Mouse (Mus musculus) right cerebral cortex, postnatal 10 days (tissue): ENCODE measurements around the gene Gdf3.
"Not testable (repeated sequence)": the region's sequence is repeated elsewhere in the genome, so short reads cannot be mapped to it uniquely, and the experiment has no call there.

Experiments used
- DNase-seq, 2 experiments: peaks; one replicate each; pipeline ENCODE4 v3.0.0; 2021; ENCODE audit warnings: low spot score in 2 of 2

Gene Gdf3

GRCm38 (mm10) chr6:122609771-122610170, at the start of gene Gdf3:
Gene Gdf3, minus strand, starts transcription at chr6:122610087.
- DNase-seq: no peak

GRCm38 (mm10) chr6:122659567-122659966, 49.7 kb upstream of the Gdf3 start:
- DNase-seq: no peak

- no peak for DNase-seq
These were observed 47.7 kb upstream of the Gdf3 start for GRCm38 (mm10) chr6:122657630-122658029.

- DNase-seq: no peak
These were observed 44.4 kb upstream of the Gdf3 start for GRCm38 (mm10) chr6:122654301-122654700.

GRCm38 (mm10) chr6:122650398-122650980, 40.6 kb upstream of the Gdf3 start:
- no peak for DNase-seq

GRCm38 (mm10) chr6:122649903-122650302, 40.0 kb upstream of the Gdf3 start:
- DNase-seq: no peak

GRCm38 (mm10) chr6:122644196-122644595, 34.3 kb upstream of the Gdf3 start:
- not testable (repeated sequence) for DNase-seq

- DNase-seq: not testable (repeated sequence)
These were observed 27.7 kb upstream of the Gdf3 start for GRCm38 (mm10) chr6:122637566-122637965.

GRCm38 (mm10) chr6:122636666-122637065, 26.8 kb upstream of the Gdf3 start:
- DNase-seq: no peak

- no peak for DNase-seq
These were observed 25.4 kb upstream of the Gdf3 start for GRCm38 (mm10) chr6:122635315-122635714.

- no peak for DNase-seq
These were observed 23.5 kb upstream of the Gdf3 start for GRCm38 (mm10) chr6:122633411-122633810.

- no peak for DNase-seq
These were observed 17.7 kb upstream of the Gdf3 start for GRCm38 (mm10) chr6:122627469-122628108.

GRCm38 (mm10) chr6:122626110-122626509, 16.2 kb upstream of the Gdf3 start, which contains the start of gene Dppa3:
Gene Dppa3, plus strand, starts transcription at chr6:122626410.
- DNase-seq: no peak

- no peak for DNase-seq
These were observed 15.3 kb upstream of the Gdf3 start for GRCm38 (mm10) chr6:122625156-122625555.

- DNase-seq: no peak
These were observed 14.6 kb upstream of the Gdf3 start for GRCm38 (mm10) chr6:122624480-122624879.

GRCm38 (mm10) chr6:122621066-122621465, 11.2 kb upstream of the Gdf3 start:
- DNase-seq: no peak

- no peak for DNase-seq
These were observed 6.1 kb upstream of the Gdf3 start for GRCm38 (mm10) chr6:122616022-122616421.

- DNase-seq: no peak
These were observed 4.2 kb upstream of the Gdf3 start for GRCm38 (mm10) chr6:122614047-122614446.

- DNase-seq: no peak
These were observed 2.5 kb upstream of the Gdf3 start for GRCm38 (mm10) chr6:122612426-122612825.

GRCm38 (mm10) chr6:122609377-122609728, 534 bp downstream of the Gdf3 start:
- no peak for DNase-seq

GRCm38 (mm10) chr6:122608434-122609376, 1.2 kb downstream of the Gdf3 start:
- DNase-seq: no peak

- no peak for DNase-seq
These were observed 2.2 kb downstream of the Gdf3 start for GRCm38 (mm10) chr6:122607700-122608099.

- DNase-seq: no peak
These were observed 3.2 kb downstream of the Gdf3 start for GRCm38 (mm10) chr6:122606661-122607060.
